Mouse (Mus musculus) lung, embryonic 14.5 days (tissue): Measurements from ENCODE around the gene Rsbn1l. TPM values are rescaled to one million over a fixed set of nuclear protein-coding genes. Genes with fewer than 3 reads are reported as not detected.
A peak's percentile ranks its signal among the peaks of the same experiment; 100 is the strongest.

ENCODE experiments used
- ATAC-seq: fragments of 200-750 bp; cut with Nextera tagmentation; 2 replicates; pipeline ENCODE4 v1.8.0; 2017; ENCODE audit warnings: mild to moderate bottlenecking, moderate TSS enrichment, moderate library complexity; ENCODE audit not compliant: insufficient read depth
- DNase-seq: peaks from one replicate; pipeline ENCODE4 v3.0.0-alpha.2; 2015
- H3K27ac ChIP-seq: fragments of 300-500 bp; sonication (generic); 2 replicates; pipeline ENCODE4 v1.5.1; 2014; ENCODE audit warnings: low read depth, mild to moderate bottlenecking, moderate library complexity
- H3K27me3 ChIP-seq: fragments of 300-500 bp; sonication (generic); 2 replicates; pipeline ENCODE4 v1.6.1; 2014; ENCODE audit warnings: low read length, control low read depth; ENCODE audit not compliant: insufficient read depth
- H3K36me3 ChIP-seq: fragments of 300-500 bp; sonication (generic); 2 replicates; pipeline ENCODE4 v1.6.1; 2014; ENCODE audit warnings: control low read depth; ENCODE audit not compliant: insufficient read depth
- H3K4me1 ChIP-seq: fragments of 300-500 bp; sonication (generic); 2 replicates; pipeline ENCODE4 v1.6.1; 2014; ENCODE audit warnings: antibody characterized with exemption, control low read depth; ENCODE audit not compliant: insufficient read depth
- H3K4me2 ChIP-seq: fragments of 300-500 bp; sonication (generic); 2 replicates; pipeline ENCODE4 v1.6.1; 2014; ENCODE audit warnings: mild to moderate bottlenecking
- H3K4me3 ChIP-seq: fragments of 300-500 bp; sonication (generic); 2 replicates; pipeline ENCODE4 v1.5.1; 2014; ENCODE audit warnings: low read depth, low read length
- H3K9ac ChIP-seq: fragments of 300-500 bp; sonication (generic); 2 replicates; pipeline ENCODE4 v1.6.1; 2014
- H3K9me3 ChIP-seq: fragments of 300-500 bp; sonication (generic); 2 replicates; pipeline ENCODE4 v1.6.1; 2016; ENCODE audit warnings: low read depth, low read length, control low read depth
- CTCF ChIP-seq: IDR thresholded peaks from 2 replicates; pipeline ENCODE4 v1.5.1; 2016; ENCODE audit warnings: antibody characterized with exemption, low read depth
- WGBS: fragments of 180-500 bp; shearing (Covaris S2); extraction: QIAGEN DNeasy Blood & Tissue Kit; methylation state at CpG from one replicate; pipeline ENCODE4 v1.1.7; 2014; 5-methylcytosine and 5-hydroxymethylcytosine counted together
- polyA plus RNA-seq: library from polyadenylated mRNA; unstranded; fragments of >200 nt; fragmentation: Nextera tagmentation; extraction: Ambion mirVana; gene quantifications from 2 replicates; pipeline ENCODE4 v1.2.1, GENCODE M21; 2014

Rsbn1l gene
- polyA plus RNA-seq, 1 experiment from 2014 or later: 6.8 TPM

GRCm38 (mm10) chr5:20905437-20905836 lies 50.8 kb downstream of the Rsbn1l start:
- ATAC-seq (no peak), DNase-seq (no peak)
- Histone ChIP-seq H3K36me3 (peaks cover 24% of the 10 kb centered on the region; the same call in 1 of the 2 replicates), H3K4me1 (no peaks in the 10 kb centered on the region), H3K4me3 (no peak overlapping the region), H3K27me3 (no peaks in the 10 kb centered on the region), H3K9me3 (no peaks in the 10 kb centered on the region), H3K4me2 (no peak overlapping the region), H3K27ac (no peak overlapping the region), H3K9ac (no peak overlapping the region)
- 73% methylated on average over 2 of the region's 2 CpGs for WGBS
- no peak for TF ChIP-seq CTCF

- Histone ChIP-seq H3K4me1 (no peaks in the 10 kb centered on the region), H3K9ac (no peak overlapping the region), H3K36me3 (peaks cover 27% of the 10 kb centered on the region; the same call in 1 of the 2 replicates), H3K9me3 (no peaks in the 10 kb centered on the region), H3K27ac (no peak overlapping the region), H3K4me2 (no peak overlapping the region), H3K27me3 (no peaks in the 10 kb centered on the region), H3K4me3 (no peak overlapping the region)
- 93% methylated on average over 2 of the region's 2 CpGs for WGBS
- no peak for ATAC-seq
- DNase-seq: no peak
- TF ChIP-seq CTCF: no peak
Measured at GRCm38 (mm10) chr5:20904647-20905046, 51.6 kb downstream of the Rsbn1l start.

GRCm38 (mm10) chr5:20897446-20898167 lies 58.6 kb downstream of the Rsbn1l start:
- ATAC-seq (no peak), DNase-seq (no peak)
- no peak overlapping the region for H3K4me2 ChIP-seq
- no peaks in the 10 kb centered on the region for H3K4me1 ChIP-seq
- no peak overlapping the region for H3K9ac ChIP-seq
- 86% methylated on average over 2 of the region's 2 CpGs for WGBS
- no peak overlapping the region for H3K27ac ChIP-seq
- H3K27me3 ChIP-seq: no peaks in the 10 kb centered on the region
- H3K4me3 ChIP-seq: no peak overlapping the region
- TF ChIP-seq CTCF: no peak
- H3K36me3 ChIP-seq: peaks cover 38% of the 10 kb centered on the region
- H3K9me3 ChIP-seq: no peaks in the 10 kb centered on the region

DNA sequence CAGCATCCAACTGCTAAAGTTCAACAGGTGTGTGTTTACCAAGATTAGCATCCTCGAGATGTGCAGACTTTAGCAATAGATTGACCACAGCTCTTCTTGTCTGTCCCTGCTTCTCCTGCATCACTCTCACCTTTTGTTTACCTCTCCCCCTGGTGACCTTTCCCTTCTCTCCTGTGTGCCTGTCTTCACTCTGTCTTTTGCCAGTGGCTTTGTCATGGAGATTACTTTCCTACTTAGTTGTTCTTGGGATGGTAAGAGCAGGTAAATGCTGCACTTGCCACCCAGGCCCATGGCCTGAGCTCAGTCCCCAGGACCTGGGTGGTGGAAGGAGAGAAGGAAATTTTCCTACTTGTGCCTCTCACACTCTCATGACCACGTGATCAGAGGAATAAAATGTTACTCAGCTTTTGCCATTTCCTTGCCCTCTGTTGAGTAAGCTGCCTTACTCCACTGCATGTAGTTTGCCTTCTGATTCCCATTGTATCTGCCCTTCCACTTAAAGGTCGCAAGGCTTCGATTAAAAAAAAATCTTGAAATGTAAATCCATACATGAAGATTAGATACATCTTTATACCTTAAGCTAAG lies 72.1 kb downstream of the Rsbn1l start:
- peaks cover 7% of the 10 kb centered on the region; the same call in 1 of the 2 replicates for H3K4me1 ChIP-seq
- no peak for ATAC-seq
- no peak for DNase-seq
- H3K9ac ChIP-seq: peak overlapping the region; percentile 26; the same call in 1 of the 2 replicates
- no peak overlapping the region for H3K4me3 ChIP-seq
- no peak for TF ChIP-seq CTCF
- H3K9me3 ChIP-seq: no peaks in the 10 kb centered on the region
- no peaks in the 10 kb centered on the region for H3K27me3 ChIP-seq
- H3K36me3 ChIP-seq: peaks cover 7% of the 10 kb centered on the region; the same call in 1 of the 2 replicates
- 67% methylated on average over 4 of the region's 4 CpGs for WGBS
- no peak overlapping the region for H3K27ac ChIP-seq
- peak overlapping the region; percentile 65 for H3K4me2 ChIP-seq

DNA sequence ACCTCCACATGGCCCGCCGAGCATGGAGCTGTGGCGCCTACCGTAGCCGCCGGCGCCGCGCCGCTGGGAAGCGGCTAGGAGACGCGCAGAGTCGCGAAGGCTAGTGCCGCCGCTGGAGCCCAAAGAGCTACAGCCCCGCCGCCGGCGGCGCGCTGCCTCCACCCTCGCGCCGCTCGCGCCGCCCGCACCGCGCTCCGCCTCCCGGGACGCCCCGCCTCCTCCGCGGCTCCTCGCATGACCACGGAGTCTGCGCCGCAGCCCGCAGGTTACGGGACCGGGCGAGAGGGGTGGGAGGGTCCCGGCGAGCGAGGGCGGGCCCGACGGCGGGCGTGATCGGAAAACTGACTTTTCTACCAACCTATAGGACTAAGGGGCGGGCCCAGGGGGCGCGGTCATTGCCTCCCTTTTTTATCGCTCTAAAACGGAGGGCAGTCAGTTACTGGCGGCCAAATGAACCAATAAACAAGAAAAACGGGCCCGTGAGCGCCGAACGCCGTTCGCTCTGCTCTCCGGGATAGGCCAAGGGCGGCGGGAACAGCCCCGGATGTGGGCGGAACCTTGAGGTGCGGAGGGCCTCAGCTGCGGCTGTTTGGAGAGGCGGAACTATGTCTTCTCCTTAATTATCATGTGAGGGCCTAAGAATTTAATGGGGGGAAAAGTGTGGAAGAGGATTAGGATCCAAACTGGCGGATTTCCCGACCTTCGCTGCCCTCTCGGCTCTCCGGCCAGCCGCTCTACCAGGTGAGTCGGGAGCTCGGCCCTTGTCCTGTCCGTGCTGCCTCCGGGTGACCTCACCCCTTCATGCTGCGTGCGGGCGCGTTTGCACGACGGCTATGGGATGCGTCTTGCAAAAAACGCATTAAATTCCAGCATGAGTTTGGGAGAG lies 74.0 kb downstream of the Rsbn1l start, which contains the start of the genes Phtf2 and Tmem60:
Gene Phtf2, minus strand, starts transcription at position 210 of the 886 bp plus-strand sequence.
Gene Tmem60, plus strand, starts transcription at position 277 of the 886 bp plus-strand sequence.
- peak within 1 kb of the TSS; percentile 92 for H3K27ac ChIP-seq
- no peaks in the 10 kb centered on the region for H3K9me3 ChIP-seq
- H3K4me3 ChIP-seq: peak within 1 kb of the TSS; percentile 65

DNA sequence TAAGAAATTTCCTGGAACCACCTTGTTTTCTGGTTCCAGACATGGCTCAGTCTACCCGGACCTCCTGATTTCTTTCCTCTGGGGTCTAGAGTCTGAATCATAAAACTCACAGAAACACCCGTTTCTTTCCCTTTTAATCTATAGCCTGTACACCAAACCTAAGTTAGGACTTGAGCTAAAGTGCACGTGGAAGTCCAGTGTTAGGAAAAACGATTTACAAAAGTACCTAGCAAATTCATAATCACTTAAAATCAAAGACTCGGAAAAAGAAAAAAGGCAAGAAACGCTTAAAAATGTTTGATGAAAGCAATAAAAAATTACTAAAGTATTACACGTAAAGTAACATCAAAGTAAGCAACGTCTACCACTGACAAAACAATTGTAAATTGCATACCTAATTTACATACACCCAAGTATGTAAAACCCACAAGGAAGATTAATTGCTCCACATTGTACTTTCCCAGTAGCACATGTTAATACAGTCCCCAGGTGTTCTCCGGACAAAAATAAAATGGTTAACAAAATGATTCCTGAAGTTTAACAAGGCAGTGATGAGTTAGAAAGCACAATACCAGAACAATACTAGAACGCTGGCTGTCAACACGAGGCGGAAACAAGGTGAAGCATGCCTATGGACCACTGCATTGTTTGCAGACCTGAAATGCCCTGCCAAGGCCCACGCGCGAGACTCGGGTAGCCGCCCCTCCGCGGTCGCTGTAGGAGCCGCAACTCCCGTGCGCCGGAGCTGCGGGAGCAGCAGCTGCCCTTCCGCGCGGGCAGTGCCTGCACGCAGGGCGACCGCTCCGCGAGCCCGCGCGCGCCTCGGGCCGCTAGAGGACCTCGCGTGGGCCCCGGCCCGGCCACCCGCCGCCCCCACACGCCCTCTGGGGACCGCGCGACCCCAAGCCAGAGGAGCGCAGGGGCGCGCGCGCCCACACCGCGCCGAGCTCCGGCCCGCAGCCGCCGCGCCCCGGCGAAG lies 75.1 kb downstream of the Rsbn1l start:
- Histone ChIP-seq H3K36me3 (0 out of 2 replicates have a peak, but pooled peaks cover 3% of the 10 kb centered on the region), H3K4me3 (peak overlapping the region; percentile 65), H3K27ac (peak overlapping the region; percentile 92), H3K9me3 (no peaks in the 10 kb centered on the region), H3K4me1 (peaks cover 7% of the 10 kb centered on the region; the same call in 1 of the 2 replicates), H3K27me3 (no peaks in the 10 kb centered on the region), H3K4me2 (peak overlapping the region; percentile 63), H3K9ac (peak overlapping the region; percentile 80)
- peak; percentile 39 for ATAC-seq
- 1% methylated on average over 47 of the region's 64 CpGs for WGBS
- TF ChIP-seq CTCF: no peak
- peak; percentile 65 for DNase-seq

More for the DNA sequence above, 74.0 kb downstream of the Rsbn1l start, which contains the start of the genes Phtf2 and Tmem60:
- DNase-seq (peak; percentile 99), ATAC-seq (peak; percentile 98)
- peaks cover 7% of the 10 kb centered on the region; the same call in 1 of the 2 replicates for H3K4me1 ChIP-seq
- peak within 1 kb of the TSS; percentile 65 for H3K4me2 ChIP-seq
- no peaks in the 10 kb centered on the region for H3K27me3 ChIP-seq
- TF ChIP-seq CTCF: no peak
- WGBS: under 1% methylated on average over 71 of the region's 94 CpGs
- peak within 1 kb of the TSS; percentile 80 for H3K9ac ChIP-seq
- 0 out of 2 replicates have a peak, but pooled peaks cover 3% of the 10 kb centered on the region for H3K36me3 ChIP-seq
